Mouse (Mus musculus): ENCODE measurements around the gene Pxdn. TPM values are rescaled to one million over a fixed set of nuclear protein-coding genes. Genes with fewer than 3 reads are reported as not detected.

Gene Pxdn
- polyA plus RNA-seq, 1 experiment from 2014 or later = 105 TPM

DNA sequence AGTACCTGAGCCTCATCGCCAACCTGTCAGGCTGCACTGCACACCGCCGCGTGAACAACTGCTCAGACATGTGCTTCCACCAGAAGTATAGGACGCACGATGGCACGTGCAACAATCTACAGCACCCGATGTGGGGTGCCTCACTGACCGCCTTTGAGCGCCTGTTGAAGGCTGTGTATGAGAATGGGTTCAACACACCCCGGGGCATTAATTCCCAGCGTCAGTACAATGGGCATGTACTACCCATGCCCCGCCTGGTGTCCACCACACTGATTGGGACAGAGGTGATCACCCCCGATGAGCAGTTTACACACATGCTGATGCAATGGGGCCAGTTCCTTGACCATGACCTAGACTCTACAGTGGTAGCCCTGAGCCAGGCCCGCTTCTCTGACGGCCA, 64.5 kb downstream of the Pxdn start:
- H3K36me3 ChIP-seq (ENCODE audit: control insufficient read depth, insufficient read depth, low read length) = peaks cover 35% of the 10 kb centered on the region
- no peaks in the 10 kb centered on the region for H3K27me3 ChIP-seq (ENCODE audit: control insufficient read depth, insufficient read depth, low read depth, low read length)
- 94% methylated on average over 16 of the region's 16 CpGs for WGBS
- no peak overlapping the region for H3K4me3 ChIP-seq (ENCODE audit: low read length)
- no peak overlapping the region for H3K4me2 ChIP-seq (ENCODE audit: low read depth, low read length)
- H3K9me3 ChIP-seq (ENCODE audit: control insufficient read depth, low read length) = no peaks in the 10 kb centered on the region
- no peak overlapping the region for H3K9ac ChIP-seq (ENCODE audit: low read length)
- no peak overlapping the region for H3K27ac ChIP-seq (ENCODE audit: low read length)
- no peaks in the 10 kb centered on the region for H3K4me1 ChIP-seq (replicated peaks; ENCODE audit: control insufficient read depth, insufficient read depth, low read length)
- ATAC-seq (ENCODE audit: low read depth) = no peak

DNA sequence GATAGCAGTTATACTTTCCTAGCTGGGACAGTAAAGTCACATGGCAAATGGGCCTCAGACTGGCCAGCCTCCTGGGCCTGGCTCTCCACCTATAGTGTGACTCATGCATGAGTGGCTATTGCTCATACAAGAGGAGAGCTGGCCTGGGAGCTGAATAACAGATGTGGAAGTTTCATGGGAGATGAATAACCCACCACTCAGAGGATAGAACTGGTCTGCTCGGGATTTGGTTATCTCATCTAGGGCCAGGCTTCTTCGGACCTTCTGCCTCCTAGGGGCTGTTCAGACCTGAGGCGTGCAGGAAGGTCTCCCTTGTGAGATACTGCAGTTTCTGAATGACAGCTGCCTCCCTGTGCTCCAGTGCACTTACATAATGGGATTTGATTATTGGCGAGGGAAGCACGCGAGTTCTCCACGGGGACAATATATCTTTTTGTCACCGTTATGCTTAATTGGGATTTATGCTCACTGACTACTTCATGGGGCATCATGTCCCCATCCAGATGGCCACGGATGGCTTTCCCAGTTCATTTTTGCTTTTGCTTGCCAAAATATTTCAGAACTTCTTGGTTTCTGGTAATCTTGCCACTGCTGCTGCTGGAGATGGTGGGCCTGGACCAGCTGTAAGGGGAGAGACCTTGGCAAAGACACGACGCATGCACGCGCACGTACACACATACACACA, 66.4 kb downstream of the Pxdn start:
- peak; percentile 36; the same call in 1 of the 2 replicates for ATAC-seq (ENCODE audit: low read depth)
- peaks cover 31% of the 10 kb centered on the region for H3K36me3 ChIP-seq (ENCODE audit: control insufficient read depth, insufficient read depth, low read length)
- no peaks in the 10 kb centered on the region for H3K9me3 ChIP-seq (ENCODE audit: control insufficient read depth, low read length)
- no peaks in the 10 kb centered on the region for H3K27me3 ChIP-seq (ENCODE audit: control insufficient read depth, insufficient read depth, low read depth, low read length)
- H3K4me3 ChIP-seq (ENCODE audit: low read length) = no peak overlapping the region
- no peak overlapping the region for H3K27ac ChIP-seq (ENCODE audit: low read length)
- 79% methylated on average over 14 of the region's 14 CpGs for WGBS
- no peak overlapping the region for H3K9ac ChIP-seq (ENCODE audit: low read length)
- no peaks in the 10 kb centered on the region for H3K4me1 ChIP-seq (replicated peaks; ENCODE audit: control insufficient read depth, insufficient read depth, low read length)
- no peak overlapping the region for H3K4me2 ChIP-seq (ENCODE audit: low read depth, low read length)

DNA sequence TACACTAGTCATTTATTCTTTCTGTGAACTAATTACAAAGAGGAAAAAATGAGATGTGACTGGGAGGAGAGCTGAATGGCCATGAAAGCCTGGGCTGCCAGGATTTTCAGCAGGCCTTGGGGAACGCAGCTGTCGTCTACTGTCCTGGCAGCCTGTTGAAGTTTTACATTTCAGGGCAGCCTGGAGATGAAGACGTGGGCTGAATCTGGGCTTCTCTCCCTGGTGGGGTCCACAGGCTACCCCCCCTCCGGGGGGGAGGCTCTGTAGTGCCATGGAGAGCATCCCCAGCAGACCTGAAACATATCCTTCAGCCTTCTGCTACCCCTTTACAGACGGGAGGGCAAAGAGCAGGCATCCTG, 66.9 kb downstream of the Pxdn start:
- Histone ChIP-seq H3K27ac (ENCODE audit: low read length) (no peak overlapping the region), H3K36me3 (ENCODE audit: control insufficient read depth, insufficient read depth, low read length) (peaks cover 30% of the 10 kb centered on the region), H3K4me2 (ENCODE audit: low read depth, low read length) (no peak overlapping the region), H3K4me3 (ENCODE audit: low read length) (no peak overlapping the region), H3K27me3 (ENCODE audit: control insufficient read depth, insufficient read depth, low read depth, low read length) (no peaks in the 10 kb centered on the region), H3K9ac (ENCODE audit: low read length) (no peak overlapping the region), H3K4me1 (replicated peaks; ENCODE audit: control insufficient read depth, insufficient read depth, low read length) (no peaks in the 10 kb centered on the region), H3K9me3 (ENCODE audit: control insufficient read depth, low read length) (no peaks in the 10 kb centered on the region)
- no peak for ATAC-seq (ENCODE audit: low read depth)
- 77% methylated on average over 5 of the region's 5 CpGs for WGBS

DNA sequence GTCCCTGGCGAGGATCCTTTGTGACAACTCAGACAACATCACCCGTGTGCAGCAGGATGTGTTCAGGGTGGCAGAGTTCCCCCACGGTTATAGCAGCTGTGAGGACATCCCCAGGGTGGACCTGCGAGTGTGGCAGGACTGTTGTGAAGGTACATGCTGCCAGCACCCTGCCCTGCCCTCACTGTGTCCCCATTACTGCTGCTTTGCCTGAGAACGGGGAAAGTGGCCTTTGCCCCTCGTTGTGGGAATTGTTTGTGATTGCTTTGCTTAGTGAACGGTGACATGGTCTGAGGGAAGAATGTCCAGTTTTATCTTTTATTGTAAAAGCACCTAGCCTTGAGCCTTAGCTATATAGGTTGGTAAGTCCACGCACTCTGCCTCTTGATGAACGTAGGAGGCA, 69.2 kb downstream of the Pxdn start:
- Histone ChIP-seq H3K27me3 (ENCODE audit: control insufficient read depth, insufficient read depth, low read depth, low read length) (no peaks in the 10 kb centered on the region), H3K4me2 (ENCODE audit: low read depth, low read length) (no peak overlapping the region), H3K36me3 (ENCODE audit: control insufficient read depth, insufficient read depth, low read length) (peaks cover 23% of the 10 kb centered on the region), H3K4me3 (ENCODE audit: low read length) (no peak overlapping the region), H3K9ac (ENCODE audit: low read length) (no peak overlapping the region), H3K9me3 (ENCODE audit: control insufficient read depth, low read length) (no peaks in the 10 kb centered on the region), H3K4me1 (replicated peaks; ENCODE audit: control insufficient read depth, insufficient read depth, low read length) (no peaks in the 10 kb centered on the region), H3K27ac (ENCODE audit: low read length) (no peak overlapping the region)
- WGBS = 82% methylated on average over 9 of the region's 9 CpGs
- ATAC-seq (ENCODE audit: low read depth) = no peak

DNA sequence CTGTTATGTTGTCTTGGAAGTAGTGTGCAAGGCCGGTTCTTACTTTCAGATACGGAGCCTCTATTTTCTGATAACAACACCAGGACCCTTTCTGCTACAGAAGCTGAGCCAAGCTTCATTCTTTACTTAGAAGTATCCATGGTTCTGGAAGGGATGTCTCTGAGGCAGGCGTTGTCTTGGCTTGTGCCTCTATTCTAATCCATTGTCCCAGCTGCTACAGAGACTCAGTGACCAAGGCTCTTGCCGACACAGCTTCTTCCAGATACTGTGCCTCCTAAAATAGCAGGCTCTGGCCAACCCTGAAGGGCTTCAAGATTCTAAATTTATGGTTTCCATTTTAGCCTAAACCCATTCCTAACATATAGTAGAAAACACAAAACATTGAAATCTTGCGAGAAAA, 71.3 kb downstream of the Pxdn start:
- H3K9me3 ChIP-seq (ENCODE audit: control insufficient read depth, low read length) = no peaks in the 10 kb centered on the region
- WGBS = 87% methylated on average over 5 of the region's 5 CpGs
- H3K4me3 ChIP-seq (ENCODE audit: low read length) = no peak overlapping the region
- no peak for ATAC-seq (ENCODE audit: low read depth)
- H3K27ac ChIP-seq (ENCODE audit: low read length) = no peak overlapping the region
- H3K9ac ChIP-seq (ENCODE audit: low read length) = no peak overlapping the region
- no peak overlapping the region for H3K4me2 ChIP-seq (ENCODE audit: low read depth, low read length)
- no peaks in the 10 kb centered on the region for H3K27me3 ChIP-seq (ENCODE audit: control insufficient read depth, insufficient read depth, low read depth, low read length)
- H3K36me3 ChIP-seq (ENCODE audit: control insufficient read depth, insufficient read depth, low read length) = peaks cover 25% of the 10 kb centered on the region
- no peaks in the 10 kb centered on the region for H3K4me1 ChIP-seq (replicated peaks; ENCODE audit: control insufficient read depth, insufficient read depth, low read length)

DNA sequence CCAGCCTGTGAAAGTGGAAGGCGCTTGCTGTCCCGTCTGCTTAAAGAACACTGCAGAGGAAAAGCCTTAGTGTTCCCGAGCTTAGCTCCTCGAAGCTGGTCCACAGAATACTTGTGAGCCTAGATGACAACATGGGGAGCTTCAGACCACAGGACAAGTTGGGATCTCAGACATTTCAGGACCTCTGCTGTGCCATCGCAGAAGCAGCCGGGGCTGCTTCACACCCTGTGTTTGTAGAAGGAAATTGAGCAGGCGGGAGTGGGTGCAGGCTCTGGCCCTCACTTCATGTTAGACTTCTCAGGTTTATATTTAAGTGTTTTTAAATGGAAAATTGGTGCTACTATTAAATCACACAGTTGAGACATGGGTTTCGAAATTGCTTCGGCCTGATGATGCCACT, 78.1 kb downstream of the Pxdn start:
- H3K4me2 ChIP-seq (ENCODE audit: low read depth, low read length) = no peak overlapping the region
- H3K27ac ChIP-seq (ENCODE audit: low read length) = no peak overlapping the region
- no peaks in the 10 kb centered on the region for H3K4me1 ChIP-seq (replicated peaks; ENCODE audit: control insufficient read depth, insufficient read depth, low read length)
- peaks cover 19% of the 10 kb centered on the region for H3K36me3 ChIP-seq (ENCODE audit: control insufficient read depth, insufficient read depth, low read length)
- H3K9ac ChIP-seq (ENCODE audit: low read length) = no peak overlapping the region
- H3K27me3 ChIP-seq (ENCODE audit: control insufficient read depth, insufficient read depth, low read depth, low read length) = no peaks in the 10 kb centered on the region
- no peaks in the 10 kb centered on the region for H3K9me3 ChIP-seq (ENCODE audit: control insufficient read depth, low read length)
- no peak for ATAC-seq (ENCODE audit: low read depth)
- H3K4me3 ChIP-seq (ENCODE audit: low read length) = no peak overlapping the region
- 86% methylated on average over 9 of the region's 9 CpGs for WGBS

DNA sequence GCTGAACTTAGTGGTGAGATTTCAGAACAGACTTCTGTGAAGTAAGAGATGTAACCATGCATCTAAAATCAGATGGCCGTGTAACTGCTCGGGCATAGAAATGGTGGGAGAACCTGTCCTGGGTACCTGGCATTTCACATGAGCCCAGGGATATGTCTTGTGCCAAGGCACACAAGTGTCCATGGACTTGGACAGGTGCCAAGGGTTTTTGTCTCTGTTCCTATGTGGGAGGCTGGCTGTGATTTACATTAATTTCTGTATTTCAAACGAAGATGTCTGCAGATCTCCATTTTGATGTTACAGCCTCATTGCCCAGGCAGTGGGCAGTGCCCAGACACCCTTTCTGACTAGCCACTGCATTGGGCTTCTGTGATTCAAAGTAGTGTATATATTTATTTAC, 79.7 kb downstream of the Pxdn start:
- Histone ChIP-seq H3K4me1 (replicated peaks; ENCODE audit: control insufficient read depth, insufficient read depth, low read length) (no peaks in the 10 kb centered on the region), H3K27ac (ENCODE audit: low read length) (no peak overlapping the region), H3K27me3 (ENCODE audit: control insufficient read depth, insufficient read depth, low read depth, low read length) (no peaks in the 10 kb centered on the region), H3K9ac (ENCODE audit: low read length) (no peak overlapping the region), H3K4me3 (ENCODE audit: low read length) (no peak overlapping the region), H3K4me2 (ENCODE audit: low read depth, low read length) (no peak overlapping the region), H3K36me3 (ENCODE audit: control insufficient read depth, insufficient read depth, low read length) (peaks cover 12% of the 10 kb centered on the region), H3K9me3 (ENCODE audit: control insufficient read depth, low read length) (no peaks in the 10 kb centered on the region)
- WGBS = 76% methylated on average over 3 of the region's 3 CpGs
- ATAC-seq (ENCODE audit: low read depth) = no peak

DNA sequence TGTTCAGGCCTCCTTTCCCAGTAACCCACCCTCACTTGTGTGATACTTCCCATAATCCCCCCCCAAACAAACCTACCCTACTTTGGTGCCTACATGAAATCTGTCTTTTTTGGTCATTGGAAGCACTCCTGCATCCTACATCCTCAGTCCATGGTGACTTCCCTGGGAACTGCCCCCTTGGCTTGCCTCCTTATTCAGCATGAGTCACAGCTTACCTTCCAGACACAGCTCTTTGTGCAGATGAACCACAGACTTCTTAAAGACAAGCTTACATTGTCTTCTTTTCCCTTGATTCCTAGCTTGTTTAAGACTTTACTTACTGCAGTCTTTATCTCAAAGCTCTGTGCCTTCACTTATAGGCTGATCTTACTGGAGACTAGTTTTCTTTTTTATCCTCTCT, 83.0 kb downstream of the Pxdn start:
- H3K4me3 ChIP-seq (ENCODE audit: low read length) = no peak overlapping the region

DNA sequence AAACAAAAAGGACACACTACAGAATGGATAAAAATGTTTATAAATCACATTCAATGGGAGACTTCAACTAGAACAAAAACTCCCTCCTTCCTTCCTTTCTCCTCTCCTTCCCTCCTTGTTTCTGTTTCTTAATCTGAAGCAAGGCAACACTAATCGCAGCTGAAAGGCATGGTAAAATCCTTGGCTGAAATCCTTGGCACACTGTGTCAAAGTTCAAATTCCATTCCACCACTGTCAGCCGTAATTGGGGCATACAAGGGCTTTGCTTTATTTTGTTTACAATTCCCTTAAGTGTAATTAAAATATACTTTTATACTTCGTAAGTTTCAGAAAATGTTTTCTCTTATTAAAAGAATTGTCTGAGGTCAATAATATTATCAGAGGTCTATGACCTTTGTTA, 86.1 kb downstream of the Pxdn start:
- H3K27me3 ChIP-seq (ENCODE audit: control insufficient read depth, insufficient read depth, low read depth, low read length) = no peaks in the 10 kb centered on the region
- no peak for ATAC-seq (ENCODE audit: low read depth)
- no peak overlapping the region for H3K4me2 ChIP-seq (ENCODE audit: low read depth, low read length)
- no peak overlapping the region for H3K27ac ChIP-seq (ENCODE audit: low read length)
- WGBS = 26% methylated on average over 3 of the region's 3 CpGs
- H3K9ac ChIP-seq (ENCODE audit: low read length) = no peak overlapping the region
- H3K4me3 ChIP-seq (ENCODE audit: low read length) = no peak overlapping the region
- no peaks in the 10 kb centered on the region for H3K9me3 ChIP-seq (ENCODE audit: control insufficient read depth, low read length)
- no peaks in the 10 kb centered on the region for H3K36me3 ChIP-seq (ENCODE audit: control insufficient read depth, insufficient read depth, low read length)
- H3K4me1 ChIP-seq (replicated peaks; ENCODE audit: control insufficient read depth, insufficient read depth, low read length) = no peaks in the 10 kb centered on the region

More for the DNA sequence above, 83.0 kb downstream of the Pxdn start:
- Histone ChIP-seq H3K4me1 (replicated peaks; ENCODE audit: control insufficient read depth, insufficient read depth, low read length) (no peaks in the 10 kb centered on the region), H3K27ac (ENCODE audit: low read length) (no peak overlapping the region), H3K27me3 (ENCODE audit: control insufficient read depth, insufficient read depth, low read depth, low read length) (no peaks in the 10 kb centered on the region), H3K9me3 (ENCODE audit: control insufficient read depth, low read length) (no peaks in the 10 kb centered on the region), H3K36me3 (ENCODE audit: control insufficient read depth, insufficient read depth, low read length) (no peaks in the 10 kb centered on the region), H3K9ac (ENCODE audit: low read length) (no peak overlapping the region), H3K4me2 (ENCODE audit: low read depth, low read length) (no peak overlapping the region)
- ATAC-seq (ENCODE audit: low read depth) = no peak

DNA sequence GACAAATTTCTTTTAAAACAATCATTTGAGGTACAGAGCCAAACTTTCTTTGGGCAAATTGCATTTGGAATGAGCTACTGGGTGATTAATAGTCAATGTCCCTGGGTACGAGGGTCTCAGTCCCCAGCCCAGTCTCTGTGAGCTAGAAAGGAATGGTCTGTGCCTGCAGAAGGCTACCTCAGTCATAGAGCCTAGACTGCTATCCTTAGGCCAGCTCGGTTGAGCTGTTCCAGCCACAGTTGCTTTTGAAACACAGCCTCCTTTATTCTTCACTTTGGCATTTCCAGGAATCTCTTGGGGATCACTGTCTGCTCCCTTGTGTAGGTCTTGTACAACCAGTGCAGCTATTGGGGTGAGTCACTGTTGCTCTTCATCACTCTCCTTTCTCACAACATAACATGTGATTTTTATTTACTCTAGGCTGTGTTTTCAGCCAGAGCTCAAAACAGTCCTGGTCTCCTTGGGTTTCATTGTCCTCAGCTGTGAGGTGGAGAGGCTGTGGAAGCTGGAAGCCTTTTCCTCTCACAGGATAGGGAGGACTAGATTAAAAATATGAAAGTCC, 86.9 kb downstream of the Pxdn start:
- ATAC-seq (ENCODE audit: low read depth) = no peak
- Histone ChIP-seq H3K36me3 (ENCODE audit: control insufficient read depth, insufficient read depth, low read length) (no peaks in the 10 kb centered on the region), H3K4me3 (ENCODE audit: low read length) (no peak overlapping the region), H3K4me2 (ENCODE audit: low read depth, low read length) (no peak overlapping the region), H3K27ac (ENCODE audit: low read length) (no peak overlapping the region), H3K4me1 (replicated peaks; ENCODE audit: control insufficient read depth, insufficient read depth, low read length) (no peaks in the 10 kb centered on the region), H3K27me3 (ENCODE audit: control insufficient read depth, insufficient read depth, low read depth, low read length) (no peaks in the 10 kb centered on the region), H3K9ac (ENCODE audit: low read length) (no peak overlapping the region), H3K9me3 (ENCODE audit: control insufficient read depth, low read length) (no peaks in the 10 kb centered on the region)
- 62% methylated on average over 2 of the region's 2 CpGs for WGBS
